Mouse (Mus musculus) lung, adult 18-20 months (tissue): Measurements from ENCODE around the gene Serpinb9.
"Not testable (repeated sequence)": the region's sequence is repeated elsewhere in the genome, so short reads cannot be mapped to it uniquely, and the experiment has no call there.

Experiments used
- DNase-seq, 2 experiments: peaks; one replicate each; pipeline ENCODE4 v3.0.0; 2022; ENCODE audit warnings: mixed read lengths in 2 of 2

Serpinb9 gene

DNA sequence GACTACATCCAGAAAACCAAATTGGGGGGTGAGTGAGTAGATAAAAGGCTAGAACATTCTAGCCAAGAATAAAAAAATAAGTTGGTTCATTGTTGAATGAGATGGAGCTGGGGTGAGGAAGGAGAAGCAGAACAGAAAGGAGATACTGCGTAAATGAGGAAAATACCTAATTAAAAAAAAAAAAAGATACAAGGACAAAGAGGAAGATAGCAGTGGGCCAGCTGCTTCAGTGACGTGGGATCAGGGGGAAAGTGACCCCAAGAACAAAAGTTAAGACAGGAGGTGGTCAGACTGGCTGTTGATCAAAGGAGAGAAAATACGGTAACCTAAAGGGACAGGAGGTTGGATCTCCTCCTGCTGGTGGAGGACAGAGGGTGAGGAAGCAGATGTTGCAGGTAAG, at the start of gene Serpinb9:
Serpinb9 (plus strand) TSS at position 301 of the 400 bp plus-strand sequence.
- no peak for DNase-seq

DNA sequence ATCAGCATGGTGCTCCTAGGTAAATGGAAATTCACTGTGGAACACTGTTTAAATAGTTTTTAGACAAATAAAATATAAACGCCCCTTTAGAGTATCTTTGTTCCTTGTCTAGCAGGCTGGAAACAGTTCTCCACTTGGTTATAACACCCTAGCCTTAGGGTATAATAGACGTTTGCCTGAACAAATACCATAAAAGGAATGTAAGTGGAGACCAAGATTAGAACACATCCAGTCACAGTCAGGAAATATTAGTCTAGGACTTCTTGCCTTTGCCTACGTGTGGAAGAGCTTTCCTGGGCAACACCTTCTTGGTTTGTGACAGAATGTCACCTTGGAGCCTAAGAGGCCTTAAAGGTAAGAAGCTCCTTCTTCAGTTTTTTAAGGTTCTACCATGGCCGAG, 46.5 kb upstream of the Serpinb9 start:
- no peak for DNase-seq

GRCm38 (mm10) chr13:32957917-32958316, 45.1 kb upstream of the Serpinb9 start:
- DNase-seq = peak; percentile 34 to 51

DNA sequence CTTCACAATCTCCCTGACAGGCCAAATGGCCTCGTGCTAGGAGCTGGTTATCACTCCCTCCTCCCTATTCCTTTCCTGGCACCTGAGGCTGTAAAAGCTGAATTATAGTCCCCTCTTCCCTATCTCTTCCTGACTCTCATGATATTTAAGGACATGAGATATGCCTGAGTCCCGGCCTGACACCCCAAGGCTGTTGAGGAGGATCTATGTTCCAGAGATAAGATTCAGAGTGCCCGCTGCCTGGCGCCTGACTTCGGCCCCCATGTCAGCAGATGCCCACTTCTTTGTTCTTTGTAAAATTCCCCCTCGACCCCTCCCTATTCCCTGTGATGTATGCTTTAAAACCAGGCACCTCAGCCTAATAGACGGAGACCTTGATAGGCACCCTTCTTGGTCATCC, 44.5 kb upstream of the Serpinb9 start:
- not testable (repeated sequence) for DNase-seq

DNA sequence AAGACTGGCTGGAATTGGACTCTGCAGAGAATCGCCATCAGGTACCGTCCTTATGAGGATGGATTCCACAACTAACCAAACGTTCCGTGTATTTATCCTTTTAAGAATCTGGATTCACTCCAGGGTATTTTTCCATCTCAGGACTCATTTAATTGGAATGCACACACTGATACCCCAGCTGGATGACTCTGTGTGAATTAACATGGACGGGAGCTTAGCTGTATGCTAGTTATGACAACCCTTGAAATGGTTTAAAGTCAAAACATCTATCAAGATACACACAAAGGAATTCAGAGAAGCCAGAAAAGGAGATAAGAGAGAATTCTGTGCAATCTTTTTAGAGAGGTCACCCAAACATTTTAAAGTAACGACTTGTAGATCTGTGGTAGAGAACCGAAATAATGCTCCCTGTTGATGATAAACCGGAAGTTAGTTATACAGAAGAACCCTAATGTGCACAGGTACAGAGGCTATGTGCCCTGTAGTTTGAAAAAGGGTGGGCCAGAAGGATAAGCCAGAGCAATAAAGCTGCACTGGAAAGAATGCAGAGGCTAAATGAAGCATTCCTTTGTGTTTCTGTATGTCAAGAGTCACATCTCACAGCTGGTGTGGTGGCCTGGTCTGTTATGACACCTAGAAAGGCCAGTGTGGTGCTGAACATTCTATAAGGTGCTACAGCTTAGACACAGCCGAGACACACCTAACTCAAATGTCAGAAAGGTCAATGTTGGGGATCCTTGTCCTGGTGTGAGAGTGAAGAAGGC, 38.9 kb upstream of the Serpinb9 start:
- DNase-seq = no peak

GRCm38 (mm10) chr13:32964989-32965811, 37.9 kb upstream of the Serpinb9 start, which contains the start of gene Serpinb6b:
Gene Serpinb6b (plus strand): TSS chr13:32965209.
- DNase-seq = peak; percentile 75 to 78

DNA sequence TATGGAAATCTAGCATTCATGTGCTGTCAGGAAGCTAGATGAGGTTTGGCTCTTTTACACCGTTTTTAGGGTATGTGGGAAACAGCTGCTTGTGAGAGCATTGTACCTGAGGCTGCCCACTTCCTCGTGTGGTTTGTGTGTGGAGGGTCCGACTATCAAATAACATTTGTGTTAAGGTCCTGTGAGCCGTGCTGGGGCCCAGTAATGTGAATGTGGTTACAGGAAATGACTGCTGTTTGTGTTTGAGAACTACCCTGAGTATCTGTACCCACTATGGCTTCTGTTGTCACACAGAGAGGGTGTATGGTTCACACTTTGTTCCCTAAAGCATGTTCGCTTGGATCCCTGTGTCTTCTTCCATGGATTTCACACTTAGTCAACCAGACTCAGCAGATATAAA, 36.9 kb upstream of the Serpinb9 start:
- DNase-seq = peak in 1 of 2 experiments; percentile 25

- no peak for DNase-seq
Observed at GRCm38 (mm10) chr13:32967233-32967632, 35.8 kb upstream of the Serpinb9 start.

DNA sequence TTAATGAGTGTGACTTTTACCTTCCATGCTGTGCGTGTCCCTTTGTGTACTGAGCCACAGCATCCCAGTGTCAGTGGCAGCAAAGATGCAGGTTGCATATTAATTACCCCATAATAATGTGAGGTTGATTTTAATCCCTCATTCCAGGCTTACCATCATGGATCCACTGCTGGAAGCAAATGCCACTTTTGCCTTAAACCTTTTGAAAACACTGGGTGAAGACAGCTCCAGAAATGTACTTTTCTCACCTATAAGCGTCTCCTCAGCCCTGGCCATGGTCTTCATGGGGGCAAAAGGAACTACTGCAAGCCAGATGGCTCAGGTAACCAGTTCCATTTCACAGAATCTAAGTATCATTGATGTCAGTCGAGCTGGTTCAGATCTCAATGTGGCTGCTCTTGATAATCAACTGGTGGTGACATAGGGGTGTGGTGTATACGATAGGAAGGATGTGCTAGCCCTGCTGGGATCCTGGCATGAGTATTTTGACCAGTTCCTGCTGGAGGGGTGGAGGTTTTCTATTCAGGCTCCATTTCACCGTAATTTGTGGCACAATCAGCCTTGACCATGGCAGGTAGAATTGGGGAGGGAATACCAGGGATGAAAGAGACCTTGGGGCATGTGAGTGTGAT, 34.6 kb upstream of the Serpinb9 start:
- no peak for DNase-seq

DNA sequence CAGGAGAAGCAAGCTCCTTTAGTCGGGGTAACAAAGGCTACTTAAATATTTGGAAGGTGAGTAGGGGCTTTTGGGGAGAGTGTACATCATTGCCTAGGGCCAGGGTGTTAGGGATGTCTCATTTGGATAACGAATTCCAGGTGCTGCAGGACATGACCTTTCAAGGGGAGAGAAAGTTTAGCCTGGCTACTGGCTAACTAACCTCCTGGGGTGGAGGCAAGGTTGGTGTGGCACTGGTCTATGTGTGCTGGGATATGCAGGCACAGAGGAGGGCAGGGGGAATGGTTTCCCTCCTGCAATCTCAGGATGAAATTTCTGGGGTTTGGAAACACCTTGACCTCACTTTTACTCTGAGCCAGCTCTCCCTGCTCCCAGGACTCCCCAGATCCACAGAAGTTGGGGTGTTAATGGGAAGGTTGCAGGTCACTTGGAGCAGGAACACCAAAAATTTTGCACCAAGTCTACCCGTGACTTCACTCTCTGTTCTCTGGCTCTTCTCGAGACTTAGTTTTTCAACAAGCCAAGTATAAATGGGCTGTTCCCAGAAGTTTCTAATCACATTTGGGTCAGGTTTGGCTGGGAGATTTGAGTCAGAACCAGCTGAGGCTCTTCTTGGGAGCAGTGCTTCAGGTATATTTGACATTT, 33.9 kb upstream of the Serpinb9 start:
- DNase-seq = no peak

DNA sequence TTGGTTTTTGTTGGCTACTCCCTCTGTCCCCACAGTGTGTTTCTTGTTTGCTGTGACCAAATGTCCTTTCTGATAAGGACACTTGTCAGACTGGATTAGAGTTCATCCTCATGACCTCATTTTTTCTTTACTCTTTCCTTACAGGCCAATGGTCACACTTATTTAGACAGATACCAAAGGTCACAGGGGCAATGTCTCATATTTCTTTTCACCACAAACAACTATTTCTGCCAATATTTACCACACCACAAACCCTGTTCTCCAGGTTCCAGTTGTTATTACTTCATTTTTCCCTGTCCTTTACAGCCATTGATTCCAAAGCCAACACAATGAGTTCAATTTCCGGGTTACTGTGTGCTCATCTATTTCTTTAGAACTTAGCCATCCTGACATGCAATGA, 33.4 kb upstream of the Serpinb9 start:
- no peak for DNase-seq

GRCm38 (mm10) chr13:32970776-32971175, 32.3 kb upstream of the Serpinb9 start:
- no peak for DNase-seq

- no peak for DNase-seq
Observed at GRCm38 (mm10) chr13:32974268-32974667, 28.8 kb upstream of the Serpinb9 start.

DNA sequence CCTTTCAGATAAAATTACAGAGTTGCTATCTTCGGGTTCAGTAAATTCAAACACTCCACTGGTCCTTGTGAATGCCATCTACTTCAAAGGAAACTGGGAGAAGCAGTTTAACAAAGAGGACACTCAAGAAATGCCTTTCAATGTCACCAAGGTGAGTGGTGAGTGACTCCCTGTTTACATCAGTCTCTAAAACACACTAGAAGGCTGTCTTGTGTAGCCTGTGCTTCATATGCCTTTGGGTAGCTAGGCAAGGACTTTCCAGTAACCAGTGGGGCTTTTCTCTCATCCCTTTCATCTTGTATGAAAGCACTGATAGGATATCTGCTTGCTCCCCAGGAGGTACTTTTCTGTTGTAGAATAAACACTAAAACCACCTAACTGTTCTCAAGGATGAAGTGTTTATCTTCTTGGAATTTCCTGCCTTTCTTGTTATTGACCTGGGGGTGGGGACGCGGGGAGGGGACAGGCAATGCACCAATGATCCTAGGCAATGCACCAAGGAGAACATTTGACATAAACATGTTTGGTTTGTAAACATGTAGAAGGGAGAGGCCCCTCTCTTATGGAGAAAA, 28.1 kb upstream of the Serpinb9 start:
- DNase-seq = peak; percentile 17 to 62

- no peak for DNase-seq
Observed at GRCm38 (mm10) chr13:32975710-32976109, 27.3 kb upstream of the Serpinb9 start.

- DNase-seq = no peak
Observed at GRCm38 (mm10) chr13:32982556-32983042, 20.5 kb upstream of the Serpinb9 start.

- DNase-seq = no peak
Observed at GRCm38 (mm10) chr13:32986256-32986655, 16.8 kb upstream of the Serpinb9 start.

DNA sequence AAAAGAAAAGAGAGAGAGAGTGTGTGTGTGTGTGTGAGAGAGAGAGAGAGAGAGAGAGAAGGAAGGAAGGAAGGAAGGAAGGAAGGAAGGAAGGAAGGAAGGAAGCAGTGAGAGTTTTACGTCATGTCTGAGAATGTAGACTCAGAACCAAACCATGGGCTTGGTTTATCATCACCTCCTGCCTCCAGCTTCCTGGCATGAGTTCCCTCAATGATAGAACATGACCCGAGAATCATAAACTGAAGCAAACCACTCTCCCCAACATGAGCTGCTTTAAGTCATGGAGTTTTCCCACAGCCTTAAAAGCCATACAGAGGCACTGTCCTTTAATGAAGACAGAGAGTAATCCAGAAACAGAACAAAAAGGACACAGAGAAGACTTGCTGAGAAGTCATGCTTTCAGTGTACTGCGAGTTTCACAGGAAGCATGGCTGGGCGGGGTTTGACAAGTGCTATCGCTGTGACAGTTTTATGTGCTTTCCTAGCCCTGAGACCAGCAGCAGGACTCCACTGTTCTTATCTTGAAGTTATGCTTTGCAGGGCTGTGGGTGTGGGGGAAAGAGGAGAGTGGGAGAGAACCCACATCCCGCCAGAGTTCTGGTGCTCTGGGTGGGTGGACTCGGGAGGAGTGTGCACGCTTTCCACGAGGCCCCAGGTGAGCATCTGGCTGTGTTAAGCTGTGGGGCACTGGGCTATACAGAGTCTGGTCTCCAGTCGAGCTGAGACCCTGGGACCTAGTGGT, 9.7 kb upstream of the Serpinb9 start:
- no peak for DNase-seq

DNA sequence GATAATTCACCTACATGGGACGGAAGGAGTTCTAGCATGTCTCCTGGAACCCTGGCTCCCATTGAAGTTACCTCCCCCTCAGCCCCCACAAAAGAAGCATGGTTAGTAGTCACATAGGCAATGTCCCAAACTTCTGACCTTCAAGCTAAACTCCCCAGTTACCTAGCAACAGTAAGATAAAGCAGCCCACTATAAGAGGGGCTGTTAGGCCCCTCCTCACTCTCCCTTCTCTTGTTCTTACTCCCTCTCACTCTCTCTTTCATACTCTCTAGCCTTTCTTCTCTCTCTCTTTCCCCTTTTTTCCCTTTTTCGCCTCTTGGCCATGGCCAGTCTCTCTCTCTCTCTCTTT, 9.2 kb upstream of the Serpinb9 start:
- DNase-seq = no peak

DNA sequence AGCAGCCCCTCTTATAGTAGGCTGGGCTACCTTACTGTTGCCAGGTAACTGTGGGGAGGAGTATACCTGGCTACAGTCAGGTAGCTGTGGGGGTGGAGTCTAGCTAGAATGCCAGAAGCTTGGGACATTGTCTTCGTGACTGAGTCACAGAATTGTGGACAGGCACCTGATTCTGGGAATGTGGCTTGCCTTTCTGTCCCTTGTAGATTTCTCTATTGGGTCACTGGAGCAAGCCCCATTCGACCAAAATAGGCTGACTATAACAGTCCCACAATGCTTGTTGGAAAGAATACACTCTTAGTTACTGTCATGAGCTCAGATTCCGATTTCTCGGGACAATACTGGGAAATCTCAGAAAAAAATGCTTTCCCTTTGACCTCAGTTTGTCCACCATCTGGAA, 8.0 kb upstream of the Serpinb9 start:
- no peak for DNase-seq

DNA sequence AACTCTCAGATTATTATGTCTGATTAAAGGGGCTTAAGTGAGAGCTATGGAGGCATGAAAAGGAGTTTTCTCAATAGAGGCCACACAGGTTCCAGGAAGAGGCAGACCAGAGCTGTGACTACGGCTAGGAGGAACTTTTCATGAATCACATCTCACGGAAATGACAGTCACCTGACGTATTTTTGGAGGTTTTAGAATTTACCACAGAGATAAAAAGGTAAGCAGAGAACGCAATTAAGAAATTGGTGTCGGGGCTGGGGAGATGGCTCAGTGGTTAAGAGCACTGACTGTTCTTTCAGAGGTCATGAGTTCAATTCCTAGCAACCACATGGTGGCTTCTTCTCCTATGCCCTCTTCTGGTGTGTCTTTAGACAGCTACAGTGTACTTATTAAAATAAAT, 1.7 kb upstream of the Serpinb9 start:
- no peak for DNase-seq
